Mouse (Mus musculus) testis, postnatal 10 days (tissue): Measurements from ENCODE around the gene Gm21981.
A peak's percentile ranks its signal among the peaks of the same experiment; 100 is the strongest.

Experiments used
- DNase-seq: peaks from one replicate; pipeline ENCODE4 v3.0.0; 2021; ENCODE audit warnings: low spot score

Gm21981 gene

DNA sequence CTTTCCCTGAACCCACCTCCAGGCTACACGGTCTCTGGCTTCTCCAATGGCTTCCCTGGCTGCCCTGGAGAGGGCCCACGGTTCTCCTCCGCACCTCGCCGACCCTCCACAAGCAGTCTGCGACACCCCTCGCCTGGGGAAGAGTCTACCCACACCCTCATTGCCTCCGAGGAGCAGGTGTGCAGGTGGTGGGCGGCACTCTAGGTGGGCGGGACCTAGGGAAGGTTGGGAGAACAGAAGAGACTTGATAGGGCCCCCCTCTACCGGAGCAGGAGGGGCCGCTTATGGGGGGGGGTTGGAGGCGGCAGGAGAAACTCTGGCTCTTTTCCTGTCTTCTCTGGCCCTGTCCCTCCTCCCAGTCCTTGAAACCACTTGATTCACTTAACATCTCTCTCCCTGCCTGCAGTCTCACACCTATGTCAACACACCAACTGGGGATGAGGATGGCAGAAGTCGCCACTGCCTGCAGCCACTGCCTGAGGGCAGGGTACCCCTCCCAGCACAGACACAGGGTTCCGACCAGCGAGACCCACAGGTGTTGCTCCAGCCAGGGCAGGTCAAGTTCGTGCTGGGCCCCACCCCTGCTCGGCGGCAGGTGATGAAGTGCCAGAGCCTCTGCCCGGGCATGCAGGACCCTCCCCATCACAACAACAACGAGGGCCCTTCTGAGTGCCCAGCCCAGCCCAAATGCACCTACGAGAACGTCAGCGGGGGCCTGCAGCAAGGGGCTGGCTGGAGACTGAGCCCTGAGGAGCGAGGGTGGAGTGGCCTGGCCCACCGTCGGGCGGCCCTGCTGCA lies 8.5 kb upstream of the Gm21981 start:
- DNase-seq, result no peak

DNA sequence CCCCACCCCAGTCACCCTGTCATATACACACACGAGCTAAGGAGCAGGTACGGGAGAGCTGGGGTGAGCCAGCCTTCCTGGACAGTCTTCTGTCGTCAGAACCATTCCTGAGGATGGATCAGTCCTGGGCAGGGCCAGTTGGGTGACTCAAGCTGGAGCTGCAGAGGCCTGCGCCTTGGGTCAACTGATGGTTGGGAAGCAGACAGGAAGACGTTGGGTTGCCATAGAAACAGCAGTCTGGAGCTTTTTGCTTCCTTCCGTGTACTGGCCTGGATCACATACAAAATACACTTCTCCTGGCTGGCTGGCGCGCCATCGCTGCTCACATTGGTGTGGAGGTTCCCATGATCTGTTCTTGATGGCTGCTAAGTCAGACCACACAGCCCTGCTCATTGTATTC lies 7.5 kb upstream of the Gm21981 start:
- no peak for DNase-seq

DNA sequence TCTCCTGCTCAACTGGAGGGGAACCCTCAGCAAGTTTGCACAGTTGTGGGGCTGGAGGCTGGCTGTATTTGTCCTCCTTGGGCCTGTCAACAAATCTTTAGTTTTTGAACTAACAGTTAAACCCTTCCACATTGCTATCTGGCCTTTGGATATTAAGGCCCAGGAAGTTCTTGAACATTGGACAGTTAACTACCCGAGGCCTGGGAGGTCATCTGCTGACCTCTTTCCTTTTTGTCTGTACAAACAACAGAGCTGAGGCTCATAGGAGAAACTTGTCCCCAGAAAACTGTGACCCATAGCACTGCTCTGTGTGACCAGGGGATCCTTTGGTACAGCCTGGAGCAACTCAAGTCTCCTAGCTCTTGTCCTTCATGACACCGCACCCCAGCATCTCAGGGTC lies 4.8 kb upstream of the Gm21981 start:
- DNase-seq, result no peak

- no peak for DNase-seq
Measured at GRCm38 (mm10) chr17:47698156-47698555, 3.9 kb upstream of the Gm21981 start.

DNA sequence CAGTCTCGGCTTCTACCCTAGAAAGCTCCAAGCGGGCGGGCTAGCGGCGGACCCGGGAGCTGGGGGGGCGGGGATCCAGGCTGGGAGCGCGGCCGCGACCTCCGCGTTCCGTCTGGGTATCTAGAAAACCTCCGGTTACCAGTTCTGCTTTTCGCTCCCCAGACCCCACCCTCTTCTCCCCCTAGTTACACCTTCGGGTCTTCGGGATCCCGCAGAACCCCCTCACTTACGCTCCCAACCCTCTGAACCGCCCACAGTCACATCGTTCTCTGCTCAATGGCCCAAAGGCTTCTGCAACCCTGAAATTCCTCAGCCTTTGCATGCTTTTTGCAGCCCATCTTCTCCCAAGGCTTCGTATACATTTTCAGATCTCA lies 1.1 kb upstream of the Gm21981 start:
- DNase-seq, result no peak

GRCm38 (mm10) chr17:47694503-47695336 lies 465 bp upstream of the Gm21981 start, which contains the start of gene Prickle4:
Gene Prickle4, minus strand, starts transcription at chr17:47694736.
- DNase-seq, result peak; percentile 99

DNA sequence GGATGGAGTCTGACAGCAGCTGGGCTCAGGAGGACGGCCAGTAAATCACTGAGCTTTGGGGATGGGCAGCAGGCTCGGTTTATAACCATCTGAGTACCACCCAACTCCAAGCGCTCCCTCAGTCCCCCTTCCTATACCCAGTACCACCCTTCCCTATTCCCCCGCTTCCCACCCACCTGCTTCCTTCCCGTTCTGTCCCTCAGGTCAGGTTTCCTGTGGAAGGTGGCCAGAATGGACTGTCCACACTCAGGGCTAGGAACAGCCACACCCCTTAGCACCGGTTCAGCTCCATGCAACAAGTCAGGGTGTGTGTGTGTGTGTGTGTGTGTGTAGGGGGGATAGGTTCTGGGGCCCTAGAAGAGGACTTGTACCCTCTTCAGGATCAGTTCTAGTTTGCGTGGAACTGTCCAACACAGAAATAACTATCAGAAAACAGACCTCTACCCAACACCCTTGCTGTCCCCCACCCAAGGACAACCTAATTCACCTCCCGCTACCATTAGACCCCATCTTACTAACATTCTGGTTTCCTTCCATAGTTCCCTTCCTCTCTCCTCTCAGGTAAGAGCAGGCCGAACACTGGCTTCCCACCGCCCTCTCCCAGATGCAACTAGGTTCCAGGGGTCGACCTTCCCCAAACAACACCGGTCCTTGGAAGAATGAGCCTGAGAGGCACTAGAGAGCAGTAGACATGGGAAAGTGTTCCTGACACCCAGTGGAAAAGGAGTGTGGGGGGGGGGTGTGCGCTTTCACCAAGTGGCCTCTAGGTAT lies 399 bp downstream of the Gm21981 start:
- DNase-seq, result no peak

- DNase-seq, result no peak
Measured at GRCm38 (mm10) chr17:47691650-47692049, 2.6 kb downstream of the Gm21981 start.

DNA sequence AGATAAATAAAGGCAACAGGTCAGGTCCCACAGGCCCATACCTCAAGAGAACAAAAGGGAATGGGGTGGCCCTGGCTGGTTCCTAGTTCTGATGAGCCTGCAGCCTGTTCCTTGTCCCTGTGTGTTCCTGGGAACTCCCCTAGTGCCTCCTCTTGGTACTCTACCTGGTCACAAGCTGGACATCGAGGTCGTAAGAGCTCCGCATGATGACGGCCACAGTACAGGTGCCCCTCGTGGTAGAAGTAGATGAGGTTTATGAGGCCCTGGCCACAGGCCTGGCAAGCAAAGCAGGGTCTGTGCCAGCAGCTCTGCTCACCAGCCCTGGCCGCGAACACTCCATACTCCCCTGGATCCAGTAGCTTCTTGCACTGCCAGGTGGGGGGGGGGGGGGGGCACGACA lies 4.4 kb downstream of the Gm21981 start:
- DNase-seq, result no peak

GRCm38 (mm10) chr17:47688608-47689575 lies 5.4 kb downstream of the Gm21981 start, which contains the start of gene Frs3:
Gene Frs3, plus strand, starts transcription at chr17:47689030.
- DNase-seq, result peak; percentile 85

GRCm38 (mm10) chr17:47688344-47688607 lies 6.0 kb downstream of the Gm21981 start, which contains the start of gene Tomm6:
Gene Tomm6, minus strand, starts transcription at chr17:47688386.
- no peak for DNase-seq

DNA sequence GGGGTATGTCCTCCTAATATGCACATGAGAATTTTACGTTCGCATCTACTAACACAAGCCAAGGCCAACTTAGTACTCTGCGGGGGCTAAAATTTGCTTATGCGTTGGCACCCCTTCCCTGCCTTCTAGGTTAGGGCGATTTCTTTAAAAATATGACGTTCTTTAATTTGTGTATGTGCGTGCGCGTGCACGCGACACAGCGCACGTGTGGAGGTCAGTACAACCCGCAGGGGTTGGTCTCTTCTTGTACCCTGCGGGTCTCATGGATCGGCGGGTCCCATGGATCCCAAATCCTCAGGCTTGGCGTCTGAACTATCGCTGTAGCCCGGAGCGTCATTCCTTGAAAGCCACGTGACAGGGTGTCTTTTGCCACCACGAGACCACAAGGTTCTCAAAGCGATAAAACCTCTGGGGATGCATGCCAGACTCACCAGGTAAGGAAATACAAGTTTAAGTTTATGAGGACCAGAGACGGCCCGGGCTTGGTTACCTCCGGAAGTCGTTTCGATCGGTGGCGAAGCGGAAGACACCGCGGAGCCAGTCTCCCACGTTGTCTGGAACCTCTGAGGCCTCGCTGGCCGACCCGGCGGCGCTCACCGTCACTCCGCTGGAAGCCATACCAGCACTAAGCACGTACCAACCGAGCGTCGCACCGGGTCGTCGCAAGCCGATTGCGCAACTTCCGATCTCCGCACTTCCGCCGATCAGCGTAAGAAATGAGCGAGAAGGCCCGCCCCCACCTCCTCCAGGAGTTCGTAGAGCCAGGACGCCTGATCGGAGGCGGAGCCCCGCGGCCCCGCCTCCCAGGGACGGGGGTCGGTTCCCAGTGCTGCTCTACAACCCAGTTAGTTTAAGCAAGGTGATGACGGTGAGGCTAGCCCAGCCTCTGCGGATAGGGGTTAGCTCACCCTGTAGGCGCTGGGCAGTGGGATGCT lies 6.6 kb downstream of the Gm21981 start:
- peak; percentile 96 for DNase-seq

DNA sequence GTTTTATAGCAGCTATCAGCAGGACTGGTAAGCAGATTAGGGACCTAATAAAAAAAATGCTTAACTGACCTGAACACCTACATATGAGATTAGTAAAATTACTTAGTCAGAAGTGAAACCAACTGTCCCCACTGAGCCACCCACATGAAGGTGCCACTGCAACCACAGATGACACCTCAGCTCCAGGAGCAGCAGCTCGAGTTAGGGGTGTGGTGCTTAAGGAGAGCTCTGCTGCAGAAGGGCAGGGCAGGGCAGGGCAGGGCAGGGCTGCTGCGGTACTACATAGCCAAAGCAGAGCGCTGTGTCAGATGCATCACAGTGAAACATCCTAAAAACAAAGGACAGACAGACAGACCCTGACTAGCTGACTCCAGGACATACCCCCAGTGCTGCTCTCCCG lies 11.4 kb downstream of the Gm21981 start:
- DNase-seq, result no peak

DNA sequence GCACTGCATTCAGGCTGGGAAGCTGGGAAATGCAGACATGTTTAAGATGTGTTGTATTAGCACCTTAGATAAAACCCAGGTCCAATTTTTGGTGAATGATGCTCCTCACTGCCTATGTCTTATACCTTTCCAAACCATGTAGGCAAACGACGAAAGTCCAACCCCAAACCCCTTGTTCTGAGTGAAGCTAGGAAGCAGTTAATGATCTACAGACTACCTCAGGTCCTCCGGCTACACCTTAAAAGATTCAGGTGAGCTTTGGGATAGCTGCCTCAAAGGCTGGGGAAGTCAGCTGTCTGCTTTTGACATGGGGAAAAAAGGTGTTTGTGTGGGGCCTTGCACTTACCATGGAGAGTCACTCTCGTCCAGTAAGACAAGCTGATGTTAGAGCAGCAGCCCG lies 15.6 kb downstream of the Gm21981 start:
- DNase-seq, result no peak

GRCm38 (mm10) chr17:47678238-47678637 lies 16.0 kb downstream of the Gm21981 start:
- no peak for DNase-seq

DNA sequence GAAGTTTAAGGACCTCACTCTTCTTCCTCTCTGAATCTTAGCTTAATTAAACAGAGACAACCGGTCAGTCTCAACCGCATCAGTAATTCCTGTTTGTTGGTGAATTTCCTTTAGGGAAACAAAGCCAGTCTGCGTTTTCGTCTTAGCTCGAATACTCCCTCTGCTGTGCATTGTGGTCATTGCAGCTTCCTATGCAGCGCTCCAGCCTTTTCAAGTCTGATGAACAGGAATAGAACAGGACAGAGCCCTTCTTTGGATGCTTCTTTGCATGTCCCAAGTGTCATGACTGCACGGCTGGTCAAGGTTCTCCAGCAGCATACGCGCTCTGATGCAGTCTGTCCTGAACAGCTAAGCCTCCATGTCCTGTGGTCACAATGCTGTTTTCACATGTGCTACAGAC lies 17.7 kb downstream of the Gm21981 start:
- DNase-seq, result peak; percentile 85

GRCm38 (mm10) chr17:47672311-47673111 lies 21.7 kb downstream of the Gm21981 start:
- peak; percentile 77 for DNase-seq

DNA sequence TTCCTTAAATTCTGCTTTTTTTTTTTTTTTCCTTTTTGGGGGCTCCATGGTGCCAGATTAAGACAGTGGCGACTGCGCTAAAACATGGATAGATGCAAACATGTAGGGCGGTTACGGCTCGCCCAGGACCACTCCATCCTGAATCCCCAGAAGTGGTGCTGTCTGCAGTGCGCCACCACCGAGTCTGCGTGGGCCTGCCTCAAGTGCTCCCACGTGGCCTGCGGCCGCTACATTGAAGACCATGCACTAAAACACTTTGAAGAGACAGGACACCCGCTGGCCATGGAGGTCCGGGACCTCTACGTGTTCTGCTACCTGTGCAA lies 22.3 kb downstream of the Gm21981 start:
- no peak for DNase-seq

DNA sequence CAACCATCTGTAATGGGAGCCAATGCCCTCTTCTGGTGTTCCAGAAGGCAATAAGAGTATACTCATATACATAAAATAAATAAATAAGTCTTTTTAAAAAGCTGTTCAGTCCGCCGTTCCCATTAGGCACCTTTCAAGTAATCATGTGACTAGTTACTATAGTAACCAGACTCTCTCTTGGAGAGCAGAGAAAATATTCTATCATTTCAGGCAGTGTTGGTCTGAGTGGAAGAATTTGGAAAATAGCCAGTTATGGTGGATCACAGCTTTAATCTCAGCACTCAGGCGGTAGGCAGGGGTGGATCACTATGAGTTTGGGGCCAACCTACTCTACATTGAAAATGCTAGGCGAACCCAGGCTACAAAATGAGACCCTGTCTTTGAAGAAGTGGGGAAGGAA lies 25.1 kb downstream of the Gm21981 start:
- no peak for DNase-seq

DNA sequence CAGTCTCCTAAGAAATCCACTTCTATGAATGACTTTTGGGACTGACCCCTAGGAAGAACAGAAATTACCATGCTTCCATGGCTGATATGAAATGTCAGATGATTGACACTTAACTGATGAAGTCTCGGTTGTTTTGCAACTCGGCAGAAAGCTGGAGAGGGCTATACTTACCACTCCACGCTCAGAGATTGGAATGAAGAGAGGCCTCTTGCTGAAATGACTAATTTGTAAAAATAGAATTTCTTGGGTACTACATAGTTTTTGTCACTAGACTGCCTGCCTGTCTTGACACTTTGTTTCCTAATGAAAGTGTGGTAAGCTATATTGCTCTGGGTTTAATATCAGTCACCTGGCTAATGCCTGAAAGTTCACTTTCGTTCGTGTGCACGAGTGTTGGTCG lies 29.8 kb downstream of the Gm21981 start:
- no peak for DNase-seq
